Mouse (Mus musculus) frontal cortex, postnatal 25 days (tissue): ENCODE data around the gene Tfrc.
"Not testable (repeated sequence)": the region's sequence is repeated elsewhere in the genome, so short reads cannot be mapped to it uniquely, and the experiment has no call there.

Experiments
- DNase-seq, 2 experiments: peaks; one replicate each; pipeline ENCODE4 v3.0.0; 2022; ENCODE audit warnings: low spot score in 2 of 2

The Tfrc gene

DNA sequence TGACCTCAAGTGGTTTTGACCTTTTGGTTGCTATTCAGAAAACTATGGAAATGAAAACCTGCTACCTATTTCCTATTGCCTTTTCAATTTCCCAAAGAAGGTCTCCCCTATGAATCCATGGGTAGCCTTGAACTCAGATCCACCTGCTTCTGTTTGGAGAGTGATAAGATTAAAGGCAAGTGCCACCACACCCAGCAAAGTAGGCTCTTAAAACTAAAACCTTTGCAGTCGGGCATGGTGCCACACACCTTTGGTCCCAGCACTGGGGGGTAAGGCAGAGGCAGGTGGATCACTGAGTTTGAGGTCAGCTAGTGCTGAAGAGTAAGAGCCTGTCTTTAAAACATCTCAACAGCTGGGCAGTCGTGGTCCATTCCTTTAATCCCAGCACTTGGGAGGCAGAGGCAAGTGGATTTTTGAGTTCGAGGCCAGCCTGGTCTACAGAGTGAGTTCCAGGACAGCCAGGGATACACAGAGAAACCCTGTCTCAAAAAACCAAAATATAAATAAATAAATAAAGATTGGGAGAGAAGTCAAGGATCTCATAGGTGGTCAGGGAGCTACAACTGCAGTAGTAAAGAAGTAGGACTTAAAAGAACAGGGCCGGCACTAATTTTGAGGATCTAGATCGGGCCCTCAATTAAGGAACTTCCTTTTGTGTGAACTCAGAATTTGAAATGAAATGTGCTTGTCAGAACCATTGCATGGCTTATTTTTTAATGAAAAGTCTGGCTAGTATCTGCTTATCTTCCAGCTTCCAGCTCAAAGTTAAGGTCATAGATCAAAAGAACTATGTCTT is 1.9 kb downstream of the Tfrc start:
- DNase-seq: no peak

DNA sequence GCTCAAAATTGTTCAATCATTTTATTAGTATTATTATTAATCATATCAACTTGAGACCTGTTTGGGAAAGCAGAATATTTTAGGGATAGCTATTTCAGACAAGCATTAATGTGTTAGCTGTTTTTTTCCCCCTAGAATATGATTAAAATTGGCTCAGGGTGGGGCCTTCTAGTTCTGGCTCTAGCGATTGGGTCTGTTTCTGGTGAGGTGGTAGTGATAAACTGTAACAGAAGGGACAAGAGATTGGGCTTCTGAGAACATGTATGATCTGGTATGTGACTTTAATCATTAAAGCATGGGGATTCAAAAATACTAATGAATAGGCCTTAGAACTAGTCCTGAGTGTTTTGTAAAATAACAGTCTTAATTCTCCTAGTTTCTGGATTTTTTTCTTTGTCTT is 3.3 kb downstream of the Tfrc start:
- DNase-seq: no peak

DNA sequence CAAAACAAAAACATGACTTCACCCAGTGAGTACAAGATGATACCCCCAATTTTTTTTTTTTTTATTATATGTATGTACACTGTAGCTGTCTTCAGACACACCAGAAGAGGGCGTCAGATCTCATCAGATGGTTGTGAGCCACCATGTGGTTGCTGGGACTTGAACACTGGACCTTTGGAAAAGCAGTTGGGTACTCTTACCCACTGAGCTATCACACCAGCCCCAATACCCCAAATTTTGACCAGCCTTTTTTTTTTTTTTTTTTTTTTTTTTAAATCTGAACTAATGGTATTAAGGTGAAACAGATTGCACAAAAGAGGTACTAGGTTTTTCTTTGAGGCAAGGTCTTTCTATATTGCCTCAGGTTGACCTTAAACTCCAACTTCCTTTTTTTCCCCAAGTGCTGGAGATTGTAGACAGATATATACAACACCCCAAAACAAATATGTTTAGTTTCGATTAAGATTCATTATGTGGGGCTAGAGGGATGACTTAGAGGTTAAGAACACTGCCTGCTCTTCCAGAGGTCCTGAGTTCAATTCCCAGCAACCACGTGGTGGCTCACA is 4.6 kb downstream of the Tfrc start:
- DNase-seq: no peak

DNA sequence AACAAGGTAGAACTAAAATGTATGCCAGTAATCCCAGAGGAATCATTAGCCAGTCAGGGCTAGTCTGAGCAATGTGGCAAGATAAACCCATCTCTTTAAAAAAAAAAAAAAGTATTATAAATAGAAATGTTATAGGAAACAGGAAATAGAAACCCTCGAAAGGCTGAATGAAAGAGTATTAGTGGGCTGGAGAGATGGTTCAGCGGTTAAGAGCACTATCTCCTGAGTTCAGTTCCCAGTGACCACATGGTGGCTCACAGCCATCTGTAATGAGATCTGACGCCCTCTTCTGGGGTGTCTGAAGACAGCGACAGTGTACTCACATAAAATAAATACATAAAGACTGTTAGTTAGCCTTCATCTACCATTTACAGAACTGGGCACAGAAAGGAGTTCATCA is 5.3 kb downstream of the Tfrc start:
- DNase-seq: no peak

DNA sequence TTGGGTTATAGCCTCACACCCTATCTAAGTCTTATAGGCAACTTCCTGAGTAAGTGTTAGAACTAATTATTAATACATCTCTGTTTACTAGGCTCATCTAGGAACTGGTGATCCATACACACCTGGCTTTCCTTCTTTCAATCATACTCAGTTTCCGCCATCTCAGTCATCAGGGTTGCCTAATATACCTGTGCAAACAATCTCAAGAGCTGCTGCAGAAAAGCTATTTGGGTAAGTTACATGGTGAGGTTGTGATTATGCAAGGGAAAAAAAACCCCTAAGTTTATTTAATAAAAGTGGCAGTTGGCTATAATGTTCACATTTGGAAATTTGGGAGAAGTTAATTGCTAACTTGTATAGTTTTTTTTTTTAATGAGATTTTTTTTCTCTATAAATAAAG is 10.2 kb downstream of the Tfrc start:
- no peak for DNase-seq

DNA sequence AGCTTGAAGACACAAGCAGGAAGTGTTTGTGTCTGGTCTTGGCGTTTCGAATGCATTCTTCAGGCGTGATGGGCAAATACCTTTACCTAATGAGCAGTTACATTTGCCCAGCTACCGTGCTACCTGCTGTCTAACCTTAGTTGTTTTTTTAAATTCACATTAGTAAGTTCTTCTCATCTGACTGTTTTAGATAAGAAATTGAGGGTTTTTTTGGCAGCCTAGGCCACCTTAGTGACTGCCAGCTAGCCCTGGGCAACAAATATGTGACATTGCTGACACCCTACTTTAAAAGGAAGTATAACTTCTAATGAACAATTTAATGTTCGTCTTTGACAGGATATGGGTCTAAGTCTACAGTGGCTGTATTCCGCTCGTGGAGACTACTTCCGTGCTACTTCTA is 19.4 kb downstream of the Tfrc start:
- DNase-seq: no peak

DNA sequence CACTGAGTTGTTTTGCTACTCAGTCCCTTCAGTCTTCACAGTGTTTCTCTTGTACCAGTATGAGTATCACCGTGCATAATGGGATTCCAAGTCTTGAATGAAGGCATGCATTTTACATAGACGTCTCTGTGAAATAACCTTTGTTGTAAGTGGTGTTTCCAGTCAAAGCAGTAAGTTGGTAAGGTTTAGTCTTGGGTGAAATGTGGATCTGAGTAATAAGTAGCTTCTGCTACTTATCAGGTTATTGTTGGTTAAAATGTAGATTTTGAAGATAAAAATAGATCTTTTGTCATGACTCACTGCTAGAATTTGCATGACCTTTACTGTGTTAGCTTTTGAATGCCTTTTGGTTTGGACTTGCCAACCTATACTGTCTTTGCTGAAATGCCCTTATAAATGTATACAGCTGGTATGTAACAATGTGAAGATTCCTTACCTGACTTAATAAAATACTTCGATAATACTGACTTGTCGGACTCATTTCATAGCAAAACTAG is 23.7 kb downstream of the Tfrc start:
- DNase-seq: no peak

DNA sequence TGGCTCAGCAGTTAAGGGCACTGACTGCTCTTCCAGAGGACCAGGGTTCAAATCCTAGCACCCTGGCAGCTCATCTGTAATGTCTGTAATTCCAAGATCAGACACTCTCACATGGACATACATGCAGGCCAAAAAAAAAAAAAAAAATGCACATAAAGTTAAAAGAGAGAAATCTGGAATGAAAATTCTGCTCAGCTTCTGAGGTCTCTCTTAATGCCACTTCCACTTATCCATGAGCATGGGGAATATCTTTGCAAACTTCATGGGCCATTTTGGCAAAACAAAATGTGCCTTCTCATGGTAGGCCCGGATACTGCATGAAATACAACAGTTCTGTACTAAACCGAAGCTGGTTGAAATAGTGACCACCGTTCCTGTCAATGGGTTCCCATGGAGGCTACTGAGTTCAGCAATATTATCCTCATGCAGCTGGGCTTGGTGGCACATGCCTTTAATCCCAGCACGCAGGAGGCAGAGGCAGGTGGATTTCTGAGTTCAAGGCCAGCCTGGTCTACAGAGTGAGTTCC is 24.8 kb downstream of the Tfrc start:
- no peak for DNase-seq

DNA sequence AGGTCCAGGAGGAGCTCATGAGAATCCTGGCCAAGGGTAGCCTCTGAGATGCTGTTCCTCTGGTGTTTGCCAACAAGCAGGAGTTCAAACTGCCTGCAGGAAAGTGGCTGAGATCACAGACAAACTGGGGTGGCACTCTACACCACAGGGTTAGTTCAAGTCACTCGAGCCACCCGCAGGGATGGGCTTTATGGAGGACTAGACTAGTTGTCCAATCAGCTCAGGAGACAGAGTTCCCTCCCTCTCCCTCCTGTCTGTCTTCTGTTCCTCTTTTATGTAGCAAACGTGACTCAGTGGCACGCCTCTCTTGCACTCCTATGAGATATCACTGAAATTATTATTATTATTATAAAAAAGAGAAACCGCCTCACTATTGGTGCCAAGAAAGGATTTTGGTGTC is 25.5 kb downstream of the Tfrc start:
- no peak for DNase-seq

DNA sequence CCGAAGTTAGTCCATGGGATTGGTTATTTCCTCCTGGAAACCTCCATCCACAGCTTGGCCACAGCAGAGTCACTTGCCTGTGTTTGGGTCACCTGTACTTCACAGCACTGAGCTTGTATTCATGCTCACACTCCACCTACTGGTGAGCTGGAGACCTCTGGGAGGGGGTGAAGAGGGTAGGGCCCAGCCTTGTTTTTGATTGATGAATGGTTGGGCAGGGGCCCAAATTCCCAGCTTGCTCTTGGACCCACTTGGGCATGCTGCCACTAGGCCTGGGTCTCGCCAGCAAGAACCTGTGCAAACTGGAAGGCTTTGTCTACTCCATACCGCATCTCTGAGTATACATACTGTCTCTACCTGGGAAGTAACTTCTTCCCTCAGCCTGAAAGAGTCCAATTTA is 26.6 kb downstream of the Tfrc start:
- no peak for DNase-seq

DNA sequence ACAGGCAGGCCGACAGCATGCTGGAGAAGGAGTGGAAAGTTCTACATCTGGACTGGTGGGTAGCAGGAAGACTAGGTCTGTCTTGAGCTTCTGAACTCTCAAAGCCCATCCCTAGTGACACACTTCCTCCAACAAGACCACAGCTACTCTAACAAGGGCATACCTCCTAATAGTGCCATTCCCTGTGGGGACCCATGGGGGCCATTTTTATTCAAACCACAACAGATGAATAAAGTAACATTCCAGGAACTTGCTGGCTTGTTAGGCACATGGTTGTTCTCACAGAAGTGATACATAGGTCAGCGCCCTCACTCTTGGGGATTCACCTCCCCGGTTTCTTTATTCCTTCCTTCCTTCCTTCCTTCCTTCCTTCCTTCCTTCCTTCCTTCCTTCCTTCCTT is 27.6 kb downstream of the Tfrc start:
- no peak for DNase-seq

DNA sequence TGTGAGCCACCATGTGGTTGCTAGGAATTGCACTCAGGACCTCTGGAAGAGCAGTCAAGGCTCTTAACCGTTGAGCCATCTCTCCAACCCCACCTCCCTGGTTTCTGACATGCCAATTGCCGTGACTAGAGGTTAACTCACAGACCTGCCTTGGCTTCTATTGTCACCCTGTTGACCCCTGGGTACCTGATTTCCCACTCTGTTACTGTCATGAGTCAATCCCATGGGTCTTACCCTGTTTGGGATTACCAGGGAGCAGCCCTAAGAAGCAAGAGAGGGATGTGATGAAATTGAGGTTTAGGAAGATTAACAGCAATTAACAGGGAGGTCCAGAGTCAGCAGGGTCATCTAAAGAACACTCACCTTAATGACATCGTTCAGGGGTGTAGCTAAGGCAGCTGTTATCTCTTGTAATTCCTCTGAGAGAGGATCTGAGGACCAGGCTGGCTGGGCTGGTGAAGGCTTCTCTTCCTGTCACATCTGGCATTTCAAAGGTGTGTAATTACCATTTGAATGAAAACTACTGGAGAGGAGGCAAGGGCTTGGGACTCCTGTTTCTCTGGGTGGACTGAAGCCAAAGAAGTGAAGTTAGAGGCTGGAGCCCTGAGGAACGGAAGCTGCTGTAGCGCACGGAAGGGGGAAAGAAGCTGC is 28.3 kb downstream of the Tfrc start:
- DNase-seq: no peak

DNA sequence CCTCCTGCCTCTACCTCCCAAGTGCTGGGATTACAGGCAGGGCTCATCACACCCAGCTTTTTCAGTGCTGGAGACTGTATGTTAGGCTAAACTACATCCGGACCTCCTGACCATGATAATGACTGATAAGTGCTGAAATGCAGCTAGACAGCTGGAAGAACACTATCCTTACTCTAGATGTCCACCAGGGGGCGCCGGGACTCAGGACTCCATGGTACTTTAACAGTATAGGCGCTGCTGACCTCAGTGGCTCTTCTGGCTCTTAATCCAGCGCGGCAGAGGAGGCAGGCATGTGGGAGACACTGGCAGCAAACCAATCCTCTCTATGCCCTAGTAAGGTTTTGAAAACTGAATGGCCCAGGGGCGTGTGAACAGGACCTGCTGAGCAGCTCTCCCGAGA is 29.8 kb downstream of the Tfrc start:
- DNase-seq: peak; percentile 81 to 86

DNA sequence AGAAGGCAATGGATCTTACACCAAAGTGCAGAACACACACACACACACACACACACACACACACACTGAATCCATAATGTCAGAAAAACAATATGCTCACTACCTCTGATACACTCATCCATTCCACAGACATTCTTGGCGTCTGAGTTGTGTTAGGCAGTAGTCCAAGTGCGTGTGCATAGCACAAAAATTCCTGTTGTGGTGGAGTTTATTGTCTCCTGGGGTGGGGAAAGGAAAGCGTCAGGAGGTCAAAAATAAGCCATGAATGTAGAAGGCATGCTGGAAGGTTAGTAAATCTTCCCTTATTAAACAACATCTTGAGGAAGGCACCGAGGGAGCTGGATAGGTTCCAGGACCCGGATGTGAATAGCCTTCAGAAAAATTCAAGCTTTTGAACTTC is 31.4 kb downstream of the Tfrc start:
- DNase-seq: no peak

DNA sequence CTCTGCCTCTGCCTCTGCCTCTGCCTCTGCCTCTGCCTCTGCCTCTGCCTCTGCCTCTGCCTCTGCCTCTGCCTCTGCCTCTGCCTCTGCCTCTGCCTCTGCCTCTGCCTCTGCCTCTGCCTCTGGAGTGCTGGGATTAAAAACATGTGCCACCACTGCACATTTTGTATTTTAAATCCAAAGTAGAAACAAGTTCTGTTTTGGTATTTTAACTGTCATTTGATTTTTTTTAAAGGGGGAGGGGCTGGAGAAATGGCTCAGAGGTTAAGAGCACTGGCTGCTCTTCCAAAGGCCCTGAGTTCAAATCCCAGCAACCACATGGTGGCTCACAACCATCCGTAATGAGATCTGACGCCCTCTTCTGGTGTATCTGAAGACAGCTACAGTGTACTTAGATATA is 32.0 kb downstream of the Tfrc start:
- not testable (repeated sequence) for DNase-seq

DNA sequence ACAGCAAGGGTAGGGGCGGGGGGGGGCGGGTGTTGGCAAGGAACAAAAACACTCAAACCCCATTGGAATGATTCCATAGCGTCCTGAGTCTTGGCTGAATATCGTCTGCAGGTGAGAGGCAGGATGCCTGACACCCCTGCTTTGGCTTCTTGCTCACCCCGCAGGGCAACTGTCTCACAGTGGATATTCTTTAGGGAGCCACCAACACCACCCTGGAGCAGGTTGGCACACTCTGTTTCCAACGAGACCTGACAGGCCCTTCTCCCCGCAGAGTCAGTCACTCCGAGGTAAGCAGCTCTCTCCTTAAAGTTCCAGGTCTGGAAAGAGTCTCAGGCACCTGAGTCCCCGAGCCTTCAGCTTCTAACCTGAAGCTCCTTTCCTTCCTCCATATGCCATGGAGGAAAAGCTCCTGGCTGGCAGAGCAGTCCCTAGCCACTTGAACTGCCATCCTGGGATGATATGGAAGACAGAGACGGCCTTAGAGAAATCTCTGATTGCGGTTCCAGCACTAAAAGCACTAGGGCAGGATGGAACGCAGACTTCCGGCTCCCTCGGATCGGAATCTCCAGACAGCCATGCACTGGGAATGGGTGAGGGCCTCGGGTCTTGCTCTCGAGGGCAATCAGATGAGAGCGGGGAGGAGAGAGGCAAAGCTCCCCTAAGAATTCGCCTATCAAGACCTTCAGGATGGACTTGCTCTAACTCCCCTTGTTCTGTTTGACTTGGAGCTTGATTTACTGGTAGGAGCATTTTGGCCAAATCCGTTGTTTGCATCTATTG is 32.9 kb downstream of the Tfrc start:
- no peak for DNase-seq

DNA sequence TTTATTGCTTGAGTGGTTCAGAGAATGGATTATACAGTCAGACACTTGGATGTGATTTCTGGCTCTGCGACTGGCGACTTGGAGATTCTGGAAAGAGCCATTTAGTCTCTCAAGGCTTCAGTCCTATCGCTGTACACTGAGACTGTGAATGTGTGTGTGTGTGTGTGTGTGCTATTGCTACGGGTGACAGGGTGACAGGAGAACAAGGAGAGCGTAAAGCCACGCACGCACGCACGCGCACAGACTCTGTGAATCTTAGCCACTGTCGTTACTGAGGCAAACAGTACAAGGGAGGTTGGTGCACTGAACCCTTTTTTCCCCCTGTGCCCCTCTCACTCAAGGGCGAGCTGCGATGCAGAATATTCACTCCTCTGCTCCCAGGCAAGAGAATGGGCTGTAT is 33.6 kb downstream of the Tfrc start:
- DNase-seq: no peak

DNA sequence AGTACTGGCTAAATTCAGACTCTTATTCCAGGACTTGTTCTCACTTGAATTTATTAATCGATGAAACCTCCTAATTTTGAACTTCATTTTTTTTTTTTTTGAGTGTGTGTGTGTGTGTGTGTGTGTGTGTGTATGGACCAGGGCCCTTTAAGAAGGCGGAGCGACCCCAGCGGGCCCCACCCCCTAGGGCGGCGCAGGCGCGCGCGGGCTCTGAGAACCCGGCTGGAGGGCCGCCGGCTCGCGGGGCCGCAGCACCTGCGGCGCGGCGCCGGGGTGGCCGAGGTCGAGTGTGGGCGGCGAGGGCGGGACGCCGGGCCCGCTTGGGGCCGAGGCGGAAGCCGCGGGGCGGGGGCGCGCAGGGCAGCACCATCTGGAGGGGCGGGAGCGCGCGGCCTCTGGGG is 34.9 kb downstream of the Tfrc start, which contains the start of gene Tnk2:
Gene Tnk2 (plus strand): TSS at position 214 of the 401 bp plus-strand sequence.
- DNase-seq: peak; percentile 74 to 75

DNA sequence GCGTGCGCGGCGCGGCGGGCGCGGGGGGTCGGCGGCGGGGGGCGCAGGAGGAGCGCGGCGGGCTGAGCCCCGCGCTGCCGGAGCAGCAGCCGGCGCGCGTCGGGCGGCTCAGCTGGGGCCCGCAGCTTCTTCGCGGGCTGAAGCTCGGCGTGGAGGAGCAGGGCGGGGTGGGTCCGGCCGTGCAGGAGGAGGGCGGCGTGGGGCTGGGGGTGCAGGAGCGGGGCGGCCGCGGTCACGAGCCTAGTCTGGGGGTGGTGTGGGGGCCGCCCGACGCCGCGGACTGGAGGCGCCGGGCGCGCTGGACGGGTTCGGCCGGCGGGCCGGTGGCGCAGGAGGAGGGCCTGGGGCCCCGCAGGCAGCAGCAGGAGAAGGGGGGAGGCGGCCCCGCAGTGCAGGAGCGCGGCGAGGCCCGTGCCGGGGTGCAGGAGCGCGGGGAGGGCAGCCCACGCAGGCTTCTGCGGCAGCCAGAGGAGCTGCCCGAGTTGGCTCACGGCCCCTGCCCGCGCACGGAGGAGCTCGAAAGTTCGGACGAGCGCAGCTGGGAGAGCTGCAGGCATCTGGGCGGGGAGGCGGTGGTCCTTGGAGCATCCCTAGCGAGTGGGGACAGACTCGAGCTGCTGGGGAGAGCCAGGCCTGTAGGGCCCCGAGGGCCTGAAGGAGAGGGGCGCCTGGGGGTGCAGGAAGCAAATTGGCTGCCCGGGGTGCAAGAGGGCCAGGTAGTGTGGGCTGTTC is 35.5 kb downstream of the Tfrc start:
- DNase-seq: no peak

DNA sequence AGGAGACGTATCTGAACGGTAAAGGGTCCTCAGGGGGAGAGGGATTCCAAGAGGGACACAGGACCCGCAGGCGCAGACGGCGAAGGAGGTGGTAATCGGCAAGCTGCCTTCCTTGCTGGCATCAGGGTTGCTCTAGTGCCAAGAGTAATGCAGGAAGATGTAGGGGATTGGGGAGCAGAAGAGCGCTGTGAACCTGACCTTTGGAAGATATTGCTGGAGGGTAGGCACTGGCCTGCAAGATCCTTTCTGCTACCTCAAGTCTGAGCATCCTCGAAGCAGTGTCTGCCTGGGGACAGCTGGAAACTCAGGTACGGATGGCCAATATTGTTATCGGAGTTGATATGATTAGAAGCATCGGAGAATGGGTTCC is 36.1 kb downstream of the Tfrc start:
- DNase-seq: no peak

DNA sequence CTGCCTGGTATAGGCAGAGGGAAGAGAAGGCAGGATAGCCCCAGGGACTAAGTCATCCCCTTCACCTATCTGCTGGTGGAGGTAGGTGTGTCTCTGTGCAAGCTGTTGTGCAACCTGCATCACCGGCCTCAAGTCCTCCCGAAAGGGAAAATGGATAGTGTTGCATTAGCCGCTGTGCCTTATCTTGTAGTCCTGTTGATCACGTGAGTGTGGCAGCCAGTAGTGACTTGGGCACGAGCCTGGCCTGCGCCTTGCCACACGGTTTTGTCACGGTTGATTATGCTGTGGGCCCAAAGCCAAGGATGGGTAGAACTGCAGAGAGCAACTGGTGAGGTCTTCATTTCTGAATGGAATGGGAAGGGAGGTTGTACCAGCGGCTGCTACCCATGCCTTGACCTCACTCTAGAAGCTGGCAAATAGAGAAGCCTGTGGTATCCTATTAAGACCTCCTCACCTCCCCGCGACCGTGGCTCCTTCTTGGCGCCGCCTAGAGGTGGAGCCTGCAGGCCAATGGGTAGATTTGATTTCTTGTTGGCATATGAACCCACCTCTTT is 36.7 kb downstream of the Tfrc start:
- no peak for DNase-seq
